Mouse (Mus musculus) stomach, embryonic 15.5 days (tissue): ENCODE data around the gene Sf3b3. TPM values are rescaled to one million over a fixed set of nuclear protein-coding genes. Genes with fewer than 3 reads are reported as not detected.
"Not testable (repeated sequence)": the region's sequence is repeated elsewhere in the genome, so short reads cannot be mapped to it uniquely, and the experiment has no call there.

Experiments
- ATAC-seq: fragments of 200-750 bp; cut with Nextera tagmentation; 2 replicates; pipeline ENCODE4 v1.8.0; 2017; ENCODE audit warnings: low read depth, moderate number of reproducible peaks, moderate TSS enrichment; ENCODE audit not compliant: insufficient read depth, low FRiP score
- H3K27ac ChIP-seq: fragments of 300-500 bp; sonication (generic); 2 replicates; pipeline ENCODE4 v1.5.1; 2015; ENCODE audit warnings: mild to moderate bottlenecking, inconsistent platforms
- H3K27me3 ChIP-seq: fragments of 300-500 bp; sonication (generic); replicated peaks from 2 replicates; pipeline ENCODE4 v1.6.1; 2015; ENCODE audit warnings: inconsistent platforms
- H3K36me3 ChIP-seq: fragments of 300-500 bp; sonication (generic); 2 replicates; pipeline ENCODE4 v1.6.1; 2015; ENCODE audit warnings: inconsistent platforms
- H3K4me1 ChIP-seq: fragments of 300-500 bp; sonication (generic); 2 replicates; pipeline ENCODE4 v1.6.1; 2015; ENCODE audit warnings: inconsistent platforms
- H3K4me2 ChIP-seq: fragments of 300-500 bp; sonication (generic); 2 replicates; pipeline ENCODE4 v1.6.1; 2015; ENCODE audit warnings: mild to moderate bottlenecking, inconsistent platforms
- H3K4me3 ChIP-seq: fragments of 300-500 bp; sonication (generic); replicated peaks from 2 replicates; pipeline ENCODE4 v1.5.1; 2015; ENCODE audit warnings: inconsistent platforms
- H3K9ac ChIP-seq: fragments of 300-500 bp; sonication (generic); 2 replicates; pipeline ENCODE4 v1.6.1; 2015; ENCODE audit warnings: inconsistent platforms
- H3K9me3 ChIP-seq: fragments of 300-500 bp; sonication (generic); 2 replicates; pipeline ENCODE4 v1.6.1; 2016; ENCODE audit warnings: inconsistent platforms
- WGBS: fragments of 180-500 bp; shearing (Covaris S2); methylation state at CpG from one replicate; pipeline ENCODE4 v1.1.7; 2015; 5-methylcytosine and 5-hydroxymethylcytosine counted together
- polyA plus RNA-seq: library from polyadenylated mRNA; unstranded; fragments of >200 nt; fragmentation: Nextera tagmentation; extraction: Ambion mirVana; gene quantifications from 2 replicates; pipeline ENCODE4 v1.2.1, GENCODE M21; 2015

The Sf3b3 gene
- polyA plus RNA-seq, 1 experiment from 2014 or later, result 122 TPM

DNA sequence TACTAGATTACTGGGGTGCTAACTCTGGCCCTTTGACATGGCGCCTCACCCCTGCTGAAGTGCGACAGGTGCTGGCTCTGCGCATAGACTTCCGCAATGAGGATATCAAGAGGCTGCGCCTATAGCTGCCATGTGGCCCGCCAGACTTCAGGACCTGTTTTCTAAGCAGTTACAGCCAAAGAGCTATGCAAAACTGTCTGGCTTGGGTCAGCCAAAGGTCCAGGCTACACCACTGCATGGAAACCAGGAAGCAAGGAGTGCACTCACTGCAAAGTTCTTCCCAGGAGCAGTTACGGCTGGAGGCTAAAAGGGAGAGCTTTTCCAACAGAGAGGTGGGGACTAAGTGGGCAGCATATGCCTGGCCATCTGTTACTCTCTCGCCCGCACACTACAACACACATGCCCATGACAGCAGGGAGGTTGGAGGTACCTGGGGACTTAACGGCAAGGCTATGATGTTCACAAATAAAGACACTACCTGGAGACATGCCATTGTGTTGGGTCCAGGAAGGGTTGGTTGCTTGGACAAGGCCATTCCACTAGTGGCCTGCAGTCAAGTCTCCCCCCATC, 35.2 kb upstream of the Sf3b3 start:
- Histone ChIP-seq H3K27me3 (no peaks in the 10 kb centered on the region), H3K36me3 (peaks cover 54% of the 10 kb centered on the region), H3K9ac (no peak overlapping the region), H3K4me3 (no peak overlapping the region), H3K4me2 (no peak overlapping the region), H3K9me3 (no peaks in the 10 kb centered on the region), H3K4me1 (no peaks in the 10 kb centered on the region), H3K27ac (no peak overlapping the region)
- ATAC-seq, result no peak
- 95% methylated on average over 10 of the region's 10 CpGs for WGBS

DNA sequence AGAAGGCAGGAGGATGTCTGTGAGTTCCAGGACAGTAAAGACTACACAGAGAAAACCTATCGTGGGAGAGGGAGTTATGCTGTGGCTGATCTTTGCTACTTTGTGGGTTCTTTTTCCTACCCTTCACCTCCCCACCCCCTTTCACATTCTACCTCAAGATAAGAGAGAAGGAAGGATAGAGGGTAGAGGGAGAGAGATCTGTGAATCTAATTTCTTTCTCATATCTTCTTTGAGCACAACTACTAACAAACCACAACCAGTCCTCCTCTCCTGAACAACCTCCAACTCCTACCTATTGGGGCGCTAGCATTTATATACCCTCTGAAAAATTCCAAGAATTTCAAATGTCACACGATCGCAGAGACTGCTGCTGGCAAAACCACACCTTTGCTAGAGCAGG, 31.3 kb upstream of the Sf3b3 start:
- Histone ChIP-seq H3K27ac (no peak overlapping the region), H3K4me3 (no peak overlapping the region), H3K9me3 (no peaks in the 10 kb centered on the region), H3K9ac (no peak overlapping the region), H3K36me3 (peaks cover 51% of the 10 kb centered on the region), H3K4me2 (no peak overlapping the region), H3K4me1 (no peaks in the 10 kb centered on the region), H3K27me3 (no peaks in the 10 kb centered on the region)
- ATAC-seq, result no peak
- WGBS, result 87% methylated on average over 4 of the region's 4 CpGs

DNA sequence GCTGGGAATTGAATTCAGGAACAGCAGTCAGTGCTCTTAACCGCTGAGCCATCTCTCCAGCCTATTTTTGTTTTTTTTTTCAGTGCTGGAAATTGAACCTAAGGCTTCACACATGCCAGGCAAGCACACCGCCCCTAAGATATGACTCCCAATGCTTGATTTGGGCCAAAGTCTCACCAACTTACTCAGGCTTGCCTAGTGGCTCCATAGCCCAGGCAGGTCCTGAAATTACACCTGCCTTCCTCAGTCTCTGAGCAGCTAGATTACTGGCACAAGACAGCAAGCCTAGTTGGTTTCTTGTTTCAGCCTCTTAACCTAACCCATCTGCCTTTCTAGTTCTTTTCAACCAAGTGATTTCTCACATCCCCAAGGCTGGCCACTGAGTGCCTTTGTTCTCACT, 23.9 kb upstream of the Sf3b3 start:
- 94% methylated on average over 2 of the region's 2 CpGs for WGBS
- Histone ChIP-seq H3K27ac (no peak overlapping the region), H3K9me3 (no peaks in the 10 kb centered on the region), H3K4me2 (no peak overlapping the region), H3K27me3 (no peaks in the 10 kb centered on the region), H3K4me1 (no peaks in the 10 kb centered on the region), H3K4me3 (no peak overlapping the region), H3K9ac (no peak overlapping the region), H3K36me3 (peaks cover 55% of the 10 kb centered on the region)
- no peak for ATAC-seq

DNA sequence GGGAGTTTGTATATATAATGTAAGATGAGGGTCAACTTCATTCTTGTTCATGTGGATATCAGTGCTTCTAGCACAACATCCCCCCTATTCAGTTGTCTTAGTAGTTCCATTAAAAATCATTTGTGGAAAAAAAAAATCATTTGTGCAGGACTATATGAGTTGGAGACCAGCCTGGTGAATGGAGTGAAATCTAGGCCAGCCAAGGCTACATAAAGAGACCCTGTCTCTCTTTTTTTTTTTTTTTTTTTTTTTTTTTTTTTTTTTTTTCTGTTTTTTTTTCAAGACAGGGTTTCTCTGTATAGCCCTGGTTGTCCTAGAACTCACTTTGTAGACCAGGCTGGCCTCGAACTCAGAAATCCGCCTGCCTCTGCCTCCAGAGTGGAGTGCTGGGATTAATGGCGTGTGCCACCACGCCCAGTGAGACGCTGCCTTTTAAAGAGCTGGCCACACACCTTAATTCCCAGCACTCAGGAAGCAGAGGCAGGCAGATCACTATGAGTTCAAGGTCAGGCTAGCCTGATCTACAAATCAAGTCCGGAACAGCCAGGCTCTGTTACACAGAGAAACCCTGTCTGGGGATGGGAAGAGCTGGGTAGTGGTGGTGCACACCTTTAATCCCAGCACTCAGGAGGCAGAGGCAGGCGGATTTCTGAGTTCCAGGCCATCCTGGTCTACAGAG, 14.9 kb upstream of the Sf3b3 start:
- not testable (repeated sequence) for H3K9ac ChIP-seq, H3K4me2 ChIP-seq, ATAC-seq, H3K27ac ChIP-seq, H3K4me3 ChIP-seq, H3K27me3 ChIP-seq, H3K4me1 ChIP-seq, H3K9me3 ChIP-seq
- 93% methylated on average over 7 of the region's 7 CpGs for WGBS
- H3K36me3 ChIP-seq, result peaks cover 56% of the 10 kb centered on the region

DNA sequence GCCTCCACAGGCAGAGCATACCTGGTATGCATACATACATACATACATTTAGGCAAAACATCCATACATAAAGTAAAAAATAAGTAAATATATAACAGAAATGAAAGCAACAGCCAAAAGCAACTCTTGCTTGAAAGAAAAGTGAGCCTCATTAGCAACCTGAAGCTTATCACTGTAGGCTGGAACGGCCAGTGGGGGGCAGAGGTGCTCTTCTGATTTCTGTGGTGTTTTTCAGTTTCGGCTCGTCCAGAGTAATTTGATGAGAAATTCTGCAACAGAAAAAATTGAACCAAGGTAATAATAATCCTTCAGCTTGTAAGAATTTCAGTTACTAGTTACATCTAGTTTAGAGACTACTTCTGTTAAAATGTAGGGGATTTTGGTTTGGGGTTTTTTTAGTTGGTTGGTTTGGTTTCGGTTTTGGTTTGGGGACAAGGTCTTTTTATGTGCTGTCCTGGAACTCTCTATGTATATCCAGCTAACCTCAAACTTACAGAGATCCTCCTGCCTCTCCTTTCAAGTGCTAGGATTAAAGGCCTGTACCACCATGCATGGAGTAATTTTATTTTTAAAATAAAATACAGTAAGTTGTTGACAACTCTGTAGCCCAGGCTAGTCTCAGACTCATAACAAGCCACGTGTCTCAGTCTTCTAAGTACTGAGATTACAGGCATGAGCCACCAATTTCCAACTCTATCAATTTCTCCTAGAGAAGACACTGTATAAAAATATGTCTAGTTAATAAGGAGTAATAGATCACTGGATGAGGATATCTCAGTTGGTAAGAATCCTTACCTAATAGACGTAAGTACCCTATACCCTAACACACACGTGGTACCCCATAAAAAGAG, 13.3 kb upstream of the Sf3b3 start:
- no peak for ATAC-seq

DNA sequence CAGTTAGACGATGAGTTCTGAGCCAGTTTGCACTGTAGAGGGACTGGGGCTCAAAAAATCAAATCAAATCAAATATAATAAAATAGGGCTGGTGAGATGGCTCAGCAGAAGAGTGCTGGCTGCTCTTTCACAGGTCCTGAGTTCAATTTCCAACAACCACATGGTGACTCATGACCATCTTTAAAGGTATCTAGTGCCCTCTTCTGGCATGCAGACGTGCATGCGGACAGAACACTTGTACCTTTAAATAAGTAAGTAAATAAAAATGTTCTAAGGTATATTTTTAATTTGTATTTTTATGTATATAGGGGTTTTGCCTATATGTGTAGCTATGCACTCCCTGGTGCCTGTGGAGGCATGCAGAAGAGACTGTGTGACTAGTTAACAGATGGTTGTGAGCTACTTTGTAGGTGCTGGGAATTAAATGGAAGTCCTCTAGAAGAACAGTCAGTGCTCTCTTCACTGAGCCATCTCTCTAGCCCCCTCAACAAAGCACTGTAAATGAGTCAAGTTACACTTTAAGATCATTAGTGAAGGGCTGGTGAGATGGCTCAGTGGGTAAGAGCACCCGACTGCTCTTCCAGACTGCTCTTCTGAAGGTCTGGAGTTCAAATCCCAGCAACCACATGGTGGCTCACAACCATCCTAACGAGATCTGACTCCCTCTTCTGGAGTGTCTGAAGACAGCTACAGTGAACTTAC, 10.3 kb upstream of the Sf3b3 start:
- H3K9me3 ChIP-seq, result no peaks in the 10 kb centered on the region
- ATAC-seq, result no peak
- H3K27ac ChIP-seq, result no peak overlapping the region
- H3K4me3 ChIP-seq, result no peak overlapping the region
- no peaks in the 10 kb centered on the region for H3K4me1 ChIP-seq
- H3K9ac ChIP-seq, result no peak overlapping the region
- peaks cover 55% of the 10 kb centered on the region for H3K36me3 ChIP-seq
- 83% methylated on average over 5 of the region's 5 CpGs for WGBS
- no peaks in the 10 kb centered on the region for H3K27me3 ChIP-seq
- H3K4me2 ChIP-seq, result no peak overlapping the region

More for the DNA sequence above, 13.3 kb upstream of the Sf3b3 start:
- WGBS, result 79% methylated on average over 7 of the region's 7 CpGs
- H3K9me3 ChIP-seq, result no peaks in the 10 kb centered on the region
- H3K9ac ChIP-seq, result no peak overlapping the region
- no peaks in the 10 kb centered on the region for H3K4me1 ChIP-seq
- peaks cover 56% of the 10 kb centered on the region for H3K36me3 ChIP-seq
- no peak overlapping the region for H3K27ac ChIP-seq
- no peak overlapping the region for H3K4me2 ChIP-seq
- H3K27me3 ChIP-seq, result no peaks in the 10 kb centered on the region
- H3K4me3 ChIP-seq, result no peak overlapping the region

DNA sequence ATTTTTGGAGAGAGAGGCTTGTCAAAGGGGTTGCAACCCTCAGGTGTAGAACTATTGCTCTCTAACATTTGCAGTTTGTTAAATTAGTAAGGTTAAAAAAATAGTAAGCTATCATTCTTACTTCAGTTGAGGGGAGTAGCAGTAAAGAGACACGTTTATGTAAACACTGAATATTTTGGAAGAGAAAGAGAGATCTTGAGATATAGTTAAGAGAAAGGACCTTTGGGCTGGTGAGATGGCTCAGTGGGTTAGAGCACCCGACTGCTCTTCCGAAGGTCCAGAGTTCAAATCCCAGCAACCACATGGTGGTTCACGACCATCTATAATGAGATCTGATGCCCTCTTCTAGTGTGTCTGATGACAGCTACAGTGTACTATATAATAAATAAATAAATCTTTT, 9.5 kb upstream of the Sf3b3 start:
- not testable (repeated sequence) for H3K27me3 ChIP-seq, H3K27ac ChIP-seq, H3K9me3 ChIP-seq, H3K4me3 ChIP-seq, H3K4me2 ChIP-seq, ATAC-seq, H3K9ac ChIP-seq, H3K4me1 ChIP-seq
- peaks cover 54% of the 10 kb centered on the region for H3K36me3 ChIP-seq
- 94% methylated on average over 4 of the region's 4 CpGs for WGBS

DNA sequence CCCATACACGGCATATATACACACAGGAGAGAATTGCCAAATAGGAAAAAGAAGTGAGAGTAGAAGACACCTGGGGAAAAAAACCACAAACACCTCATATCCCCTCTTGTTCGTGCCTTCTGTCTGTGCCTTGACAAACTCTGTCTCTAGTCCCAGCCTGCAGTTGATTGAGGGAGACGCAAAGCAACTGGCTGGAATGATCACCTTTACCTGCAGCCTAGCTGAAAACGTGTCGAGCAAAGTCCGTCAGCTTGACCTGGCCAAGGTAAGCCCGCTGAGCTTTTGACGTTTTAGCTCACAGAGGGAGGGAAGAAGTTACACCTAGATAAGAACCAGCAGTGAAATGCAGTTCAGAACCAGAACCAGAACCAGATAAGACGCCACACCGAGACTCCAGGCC, 4.6 kb upstream of the Sf3b3 start:
- H3K9me3 ChIP-seq, result no peaks in the 10 kb centered on the region
- WGBS, result 91% methylated on average over 10 of the region's 10 CpGs
- no peaks in the 10 kb centered on the region for H3K27me3 ChIP-seq
- H3K36me3 ChIP-seq, result peaks cover 36% of the 10 kb centered on the region
- ATAC-seq, result no peak
- no peak overlapping the region for H3K27ac ChIP-seq
- H3K4me3 ChIP-seq, result no peak overlapping the region
- H3K4me2 ChIP-seq, result no peak overlapping the region
- H3K4me1 ChIP-seq, result peaks cover 6% of the 10 kb centered on the region
- no peak overlapping the region for H3K9ac ChIP-seq

DNA sequence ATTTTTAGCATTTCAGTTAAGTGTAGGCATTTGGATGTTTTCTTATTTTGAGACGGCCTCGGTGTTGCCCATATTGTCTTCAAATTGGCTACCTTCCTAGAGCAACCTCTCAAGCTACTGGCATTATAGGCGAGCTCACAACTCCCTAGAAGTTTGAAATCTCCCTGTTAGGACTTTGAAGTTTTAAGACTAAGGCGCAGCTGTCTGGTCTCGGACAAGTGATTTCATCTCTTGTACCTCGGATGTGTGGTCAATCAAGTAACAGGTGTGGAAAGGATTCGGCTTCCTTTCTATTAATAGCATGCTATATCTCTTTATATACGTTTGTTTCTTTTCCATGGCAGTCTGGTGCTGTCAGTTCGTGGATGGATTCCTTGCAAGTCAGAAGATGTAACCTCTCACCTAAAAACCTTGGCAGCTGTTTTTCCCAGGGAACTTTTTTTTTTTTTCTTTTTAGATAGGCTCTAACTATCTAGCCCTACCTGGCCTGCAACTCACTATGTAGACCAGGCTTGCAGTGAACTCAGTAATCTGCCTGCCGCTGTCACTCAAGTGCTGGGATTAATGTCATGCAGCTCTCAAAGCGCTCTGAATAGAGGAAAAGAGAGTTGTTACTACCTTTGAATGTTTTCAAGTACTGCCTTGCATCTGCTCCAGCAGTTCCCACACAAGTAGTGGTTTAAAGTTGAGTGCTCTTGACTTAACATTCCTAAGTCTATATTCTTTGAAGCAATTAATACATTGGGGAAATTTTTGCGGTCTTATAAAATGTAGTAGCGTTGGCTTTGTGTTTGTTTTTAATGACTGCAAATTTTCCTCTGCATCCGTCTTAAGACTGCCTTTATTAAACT, 1.3 kb upstream of the Sf3b3 start:
- Histone ChIP-seq H3K36me3 (peaks cover 29% of the 10 kb centered on the region), H3K9me3 (no peaks in the 10 kb centered on the region)

DNA sequence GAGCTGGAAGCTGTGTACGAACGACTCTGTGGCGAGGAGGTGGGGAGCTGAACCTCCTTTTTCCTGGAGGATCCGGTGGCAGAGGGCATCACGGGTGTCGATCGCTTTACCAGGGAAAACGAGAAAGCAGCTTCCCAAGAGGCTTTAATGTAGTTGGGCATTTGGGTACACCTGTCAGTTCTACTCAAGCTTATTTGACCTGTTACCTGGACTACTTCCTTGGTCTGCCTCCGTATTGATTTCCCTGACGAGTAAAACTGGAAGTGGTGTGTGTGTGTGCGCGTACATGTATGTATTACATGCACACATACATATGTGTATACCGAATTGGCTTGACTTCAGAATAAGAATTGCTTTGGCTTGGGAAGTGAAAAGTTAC, 573 bp upstream of the Sf3b3 start:
- peak overlapping the region; percentile 78 for H3K4me3 ChIP-seq
- peak overlapping the region; percentile 53; the same call in 1 of the 2 replicates for H3K9ac ChIP-seq
- H3K27ac ChIP-seq, result peak overlapping the region; percentile 86
- no peaks in the 10 kb centered on the region for H3K9me3 ChIP-seq
- H3K4me2 ChIP-seq, result peak overlapping the region; percentile 73
- H3K36me3 ChIP-seq, result peaks cover 21% of the 10 kb centered on the region
- ATAC-seq, result no peak; the same call in 1 of the 2 replicates
- H3K4me1 ChIP-seq, result peaks cover 12% of the 10 kb centered on the region
- H3K27me3 ChIP-seq, result no peaks in the 10 kb centered on the region
- WGBS, result 1% methylated on average over 13 of the region's 13 CpGs

More for the DNA sequence above, 1.3 kb upstream of the Sf3b3 start:
- no peak for ATAC-seq
- Histone ChIP-seq H3K27ac (0 out of 2 replicates have a peak overlapping the region, but pooled peaks have one; percentile 86), H3K4me1 (peaks cover 12% of the 10 kb centered on the region), H3K4me3 (peak overlapping the region; percentile 78), H3K9ac (peak overlapping the region; percentile 53; the same call in 1 of the 2 replicates), H3K27me3 (no peaks in the 10 kb centered on the region), H3K4me2 (peak overlapping the region; percentile 73)
- 55% methylated on average over 14 of the region's 14 CpGs for WGBS

DNA sequence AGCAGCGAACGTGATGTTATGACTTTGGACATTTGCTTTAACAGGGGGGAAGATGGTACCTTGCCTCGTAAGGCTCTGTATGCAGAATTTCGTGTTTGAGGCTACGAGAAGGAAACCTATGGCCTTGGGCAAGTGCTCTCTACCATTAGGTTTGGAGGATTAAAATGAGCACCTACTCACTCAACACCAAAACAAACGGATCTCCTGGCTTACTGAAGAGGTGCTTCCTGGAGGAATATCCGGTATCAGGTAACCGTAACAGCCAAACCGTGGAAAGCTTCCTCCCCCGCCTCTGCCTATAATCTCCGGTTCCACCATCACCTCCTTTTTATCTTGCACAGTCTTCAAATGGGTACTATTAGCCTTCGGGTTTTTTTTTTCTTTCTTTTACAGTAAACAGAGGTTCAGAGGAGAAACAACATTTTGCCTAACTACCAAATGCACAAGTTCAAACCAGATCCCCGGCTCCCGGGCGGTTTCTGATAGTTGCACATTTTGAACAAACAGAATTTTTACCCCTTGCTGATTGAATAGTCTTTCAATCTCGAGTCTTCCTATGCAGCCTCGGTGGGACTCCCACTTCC, 674 bp downstream of the Sf3b3 start:
- H3K36me3 ChIP-seq, result peaks cover 20% of the 10 kb centered on the region

More for the DNA sequence above, 674 bp downstream of the Sf3b3 start:
- peak overlapping the region; percentile 73 for H3K4me2 ChIP-seq
- no peaks in the 10 kb centered on the region for H3K9me3 ChIP-seq
- peak overlapping the region; percentile 86 for H3K27ac ChIP-seq
- H3K4me3 ChIP-seq, result peak overlapping the region; percentile 78
- H3K27me3 ChIP-seq, result no peaks in the 10 kb centered on the region
- peaks cover 12% of the 10 kb centered on the region for H3K4me1 ChIP-seq
- peak overlapping the region; percentile 79 for H3K9ac ChIP-seq
- 4% methylated on average over 17 of the region's 17 CpGs for WGBS
- ATAC-seq, result no peak
